Mouse (Mus musculus) layer of hippocampus, adult 8-10 months (tissue): Measurements from ENCODE around the gene Fgfbp1. TPM values are rescaled to one million over a fixed set of nuclear protein-coding genes. Genes with fewer than 3 reads are reported as not detected.

Experiments
- DNase-seq, 2 experiments: peaks; one replicate each; pipeline ENCODE4 v3.0.0; 2022; ENCODE audit warnings: low spot score in 2 of 2
- total RNA-seq, 4 experiments: library from RNA; stranded (reverse); gene quantifications; 2 replicates each; pipeline ENCODE4 v1.2.4; 2022

Gene Fgfbp1
- total RNA-seq, 4 experiments from 2014 or later: 0.76 to 1.3 (median 0.87) TPM; not detected in 1

GRCm38 (mm10) chr5:43933269-43933668 lies 48.3 kb downstream of the Fgfbp1 start:
- no peak for DNase-seq

Other genes with a start within 250 kb of the Fgfbp1 start
- under 1 TPM in 1 of 4 experiments, not detected in 3; 0.37 TPM for gene Bst1, start 162.9 kb downstream of the Fgfbp1 start, total RNA-seq
- 100 to 1,000 TPM in 1 of 4 experiments, 10 to 100 TPM in 3; 80.2 to 102 (median 94.4) TPM for gene Fbxl5, start 160.1 kb downstream of the Fgfbp1 start, total RNA-seq
- gene Cd38, start 113.2 kb downstream of the Fgfbp1 start, total RNA-seq: 1 to 10 TPM; 4.5 to 5.9 (median 5.2) TPM
- 10 to 100 TPM in 2 of 4 experiments, 1 to 10 TPM in 2; 5.9 to 10.6 (median 9.9) TPM for gene Gm7879, start 68.6 kb downstream of the Fgfbp1 start, total RNA-seq
- gene Prom1, start 120.3 kb upstream of the Fgfbp1 start, total RNA-seq: 10 to 100 TPM; 12.8 to 18.8 (median 15.4) TPM
- 10 to 100 TPM; 41.3 to 51.6 (median 46.6) TPM for gene Tapt1, start 244.8 kb upstream of the Fgfbp1 start, total RNA-seq